Mouse (Mus musculus): ENCODE data around the gene Tmed1. TPM values are rescaled to one million over a fixed set of nuclear protein-coding genes. Genes with fewer than 3 reads are reported as not detected.
"Not testable (repeated sequence)": the region's sequence is repeated elsewhere in the genome, so short reads cannot be mapped to it uniquely, and the experiment has no call there.

Gene Tmed1
- polyA plus RNA-seq, 1 experiment from 2014 or later = 76.5 TPM

DNA sequence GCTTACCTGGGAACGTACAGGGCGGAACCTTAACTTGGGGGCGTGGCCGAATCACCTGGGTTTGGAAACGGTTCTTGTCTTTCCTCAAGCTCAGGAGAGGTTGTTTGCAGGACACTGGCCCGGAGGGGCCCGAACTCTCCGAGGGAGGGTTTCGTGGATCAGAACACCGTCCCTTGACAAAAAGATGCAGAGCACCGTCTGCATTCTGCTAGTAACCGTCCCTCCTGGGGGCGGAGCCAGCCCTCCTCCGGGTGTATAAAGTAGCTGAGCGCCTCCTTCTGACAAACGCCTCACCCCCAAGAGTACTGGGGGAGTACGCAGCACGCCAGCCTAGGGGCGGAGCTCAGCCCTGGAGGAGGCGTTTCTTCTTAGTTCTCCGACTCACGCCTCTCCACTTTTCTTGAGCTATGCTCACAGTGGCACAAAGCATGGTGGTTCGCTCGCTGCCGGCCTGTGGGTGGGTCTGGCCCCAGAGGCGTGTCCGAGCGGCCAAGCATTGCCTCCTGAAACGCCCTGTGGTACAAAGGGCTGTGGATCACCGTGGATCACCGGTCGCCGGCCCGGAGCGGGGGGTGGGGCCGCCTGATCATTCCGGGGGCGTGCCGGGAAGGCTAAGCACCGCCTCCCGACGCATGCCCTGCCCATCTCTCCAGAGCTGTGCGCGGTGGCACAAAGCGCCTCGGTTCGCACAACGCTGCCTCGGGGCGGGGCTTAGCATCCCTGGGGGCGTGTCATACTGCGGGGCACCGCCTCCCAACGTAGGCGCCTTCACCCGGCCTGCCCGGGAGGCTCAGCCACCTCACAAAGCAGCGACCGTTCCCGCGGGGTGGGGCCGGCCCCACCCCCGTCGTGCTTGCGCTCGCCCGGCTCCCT lies 36.1 kb upstream of the Tmed1 start:
- Histone ChIP-seq H3K9ac (replicated peaks) (peak overlapping the region; percentile 60), H3K36me3 (peaks cover 15% of the 10 kb centered on the region), H3K27ac (replicated peaks) (peak overlapping the region; percentile 98), H3K9me3 (no peaks in the 10 kb centered on the region), H3K4me1 (peaks cover 30% of the 10 kb centered on the region), H3K4me2 (replicated peaks) (peak overlapping the region; percentile 62), H3K4me3 (peak overlapping the region; percentile 83), H3K27me3 (no peaks in the 10 kb centered on the region)
- under 1% methylated on average over 61 of the region's 67 CpGs for WGBS
- peak; percentile 95 for ATAC-seq (ENCODE audit: low FRiP score, low read depth)

DNA sequence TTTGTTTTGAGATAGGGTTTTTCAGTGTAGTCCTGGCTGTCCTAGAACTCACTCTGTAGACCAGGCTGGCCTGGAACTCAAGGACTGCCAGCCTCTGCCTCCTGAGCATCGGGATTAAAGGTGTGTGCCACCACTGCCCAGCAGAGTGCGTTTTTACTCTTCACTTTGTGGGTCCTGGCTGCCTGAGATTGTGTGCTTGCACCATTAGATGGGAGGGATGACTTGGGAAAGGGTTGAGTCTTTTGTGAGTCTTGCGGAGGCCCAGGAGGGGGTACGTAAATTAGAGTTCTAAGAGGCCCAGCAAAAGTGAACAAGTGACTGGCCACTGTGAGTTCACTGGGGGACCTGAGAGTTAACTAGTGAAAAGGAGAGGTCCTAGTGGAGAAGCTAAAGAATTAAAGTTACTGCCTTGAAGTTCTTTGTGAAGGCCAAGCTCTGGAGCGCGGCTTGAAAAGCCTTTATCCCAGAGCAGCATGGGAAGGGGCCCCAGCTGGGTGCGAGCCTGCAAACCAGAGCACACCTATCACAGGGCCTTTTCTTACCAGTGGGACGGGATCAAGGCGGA lies 35.4 kb upstream of the Tmed1 start:
- peak; percentile 23 for ATAC-seq (ENCODE audit: low FRiP score, low read depth)
- Histone ChIP-seq H3K36me3 (peaks cover 8% of the 10 kb centered on the region; the same call in 1 of the 2 replicates), H3K4me3 (peak overlapping the region; percentile 83), H3K4me2 (replicated peaks) (peak overlapping the region; percentile 62), H3K9ac (replicated peaks) (peak overlapping the region; percentile 60), H3K27me3 (no peaks in the 10 kb centered on the region), H3K4me1 (peaks cover 30% of the 10 kb centered on the region), H3K27ac (replicated peaks) (peak overlapping the region; percentile 98), H3K9me3 (no peaks in the 10 kb centered on the region)
- WGBS = 5% methylated on average over 9 of the region's 9 CpGs

DNA sequence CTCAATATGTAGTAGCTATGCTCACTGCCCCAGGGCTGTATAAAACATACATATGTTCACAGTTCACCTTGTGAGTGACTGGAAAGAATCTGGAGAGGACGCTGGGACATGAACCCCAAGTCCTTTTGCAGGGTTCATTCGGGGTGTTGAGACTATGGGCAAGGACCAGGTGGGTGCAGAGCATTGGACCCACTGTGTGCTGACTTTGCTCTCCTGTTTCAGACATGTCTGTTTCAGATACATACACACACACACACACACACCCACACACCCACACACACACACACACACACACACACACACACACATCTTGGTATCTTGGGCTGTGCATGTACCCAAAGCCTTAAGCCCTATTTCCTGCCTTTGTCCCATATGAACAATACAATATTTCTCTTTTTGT lies 31.9 kb upstream of the Tmed1 start:
- H3K4me2 ChIP-seq (replicated peaks); H3K27ac ChIP-seq (replicated peaks); H3K4me3 ChIP-seq; H3K36me3 ChIP-seq; ATAC-seq (ENCODE audit: low FRiP score, low read depth); H3K9me3 ChIP-seq; H3K9ac ChIP-seq (replicated peaks); H3K27me3 ChIP-seq: not testable (repeated sequence)
- 83% methylated on average over 2 of the region's 2 CpGs for WGBS
- H3K4me1 ChIP-seq = peaks cover 13% of the 10 kb centered on the region

DNA sequence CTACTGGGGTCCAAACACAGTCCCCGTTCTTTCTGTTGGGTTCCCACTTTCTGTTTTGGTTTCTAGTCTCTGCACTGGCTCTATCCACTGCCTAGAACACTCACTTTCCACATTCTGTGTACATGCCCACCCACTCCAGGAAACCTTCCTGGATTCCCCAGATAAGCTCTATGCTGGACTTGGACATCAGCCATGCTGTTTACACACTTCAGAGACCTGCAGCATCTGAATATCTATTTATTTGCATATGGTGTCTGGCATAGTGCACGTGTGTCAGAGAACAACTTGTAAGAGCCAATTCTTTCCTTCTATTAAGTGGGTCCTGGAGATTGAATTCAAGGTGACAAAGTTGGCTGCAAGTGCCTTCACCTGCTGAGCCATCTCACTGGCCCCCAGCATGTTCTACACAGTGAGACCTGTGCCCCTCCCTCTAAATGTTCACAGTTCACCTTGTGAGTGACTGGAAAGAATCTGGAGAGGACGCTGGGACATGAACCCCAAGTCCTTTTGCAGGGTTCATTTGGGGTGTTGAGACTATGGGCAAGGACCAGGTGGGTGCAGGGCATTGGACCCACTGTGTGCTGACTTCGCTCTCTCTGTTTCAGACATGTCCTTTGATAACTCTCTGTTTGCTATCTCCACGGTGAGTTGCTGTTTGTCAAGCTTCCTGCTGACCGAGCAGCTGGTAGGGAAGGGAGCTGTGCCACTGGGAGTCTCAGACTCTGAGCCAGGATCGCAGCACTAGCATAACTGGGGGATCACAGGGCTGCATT lies 30.1 kb upstream of the Tmed1 start:
- Histone ChIP-seq H3K27ac (replicated peaks) (no peak overlapping the region), H3K4me2 (replicated peaks) (no peak overlapping the region), H3K4me3 (no peak overlapping the region), H3K9ac (replicated peaks) (no peak overlapping the region), H3K27me3 (no peaks in the 10 kb centered on the region), H3K4me1 (peaks cover 8% of the 10 kb centered on the region), H3K36me3 (peaks cover 4% of the 10 kb centered on the region; the same call in 1 of the 2 replicates), H3K9me3 (no peaks in the 10 kb centered on the region)
- 80% methylated on average over 7 of the region's 7 CpGs for WGBS
- ATAC-seq (ENCODE audit: low FRiP score, low read depth) = no peak

- H3K4me3 ChIP-seq = no peak overlapping the region
- 80% methylated on average over 4 of the region's 4 CpGs for WGBS
- ATAC-seq (ENCODE audit: low FRiP score, low read depth) = no peak
- no peak overlapping the region for H3K9ac ChIP-seq (replicated peaks)
- H3K9me3 ChIP-seq = no peaks in the 10 kb centered on the region
- H3K27ac ChIP-seq (replicated peaks) = no peak overlapping the region
- no peaks in the 10 kb centered on the region for H3K27me3 ChIP-seq
- H3K4me1 ChIP-seq = no peaks in the 10 kb centered on the region
- H3K4me2 ChIP-seq (replicated peaks) = no peak overlapping the region
- H3K36me3 ChIP-seq = peaks cover 4% of the 10 kb centered on the region; the same call in 1 of the 2 replicates
Observed at GRCm38 (mm10) chr9:21537009-21537408, 27.0 kb upstream of the Tmed1 start.

GRCm38 (mm10) chr9:21536501-21536900 lies 26.4 kb upstream of the Tmed1 start:
- no peaks in the 10 kb centered on the region for H3K9me3 ChIP-seq
- no peak overlapping the region for H3K4me3 ChIP-seq
- no peak overlapping the region for H3K27ac ChIP-seq (replicated peaks)
- H3K4me2 ChIP-seq (replicated peaks) = no peak overlapping the region
- peaks cover 4% of the 10 kb centered on the region; the same call in 1 of the 2 replicates for H3K36me3 ChIP-seq
- no peak overlapping the region for H3K9ac ChIP-seq (replicated peaks)
- H3K4me1 ChIP-seq = no peaks in the 10 kb centered on the region
- no peak for ATAC-seq (ENCODE audit: low FRiP score, low read depth)
- H3K27me3 ChIP-seq = no peaks in the 10 kb centered on the region
- whole genome bisulfite sequencing = 99% methylated on average over 14 of the region's 14 CpGs

DNA sequence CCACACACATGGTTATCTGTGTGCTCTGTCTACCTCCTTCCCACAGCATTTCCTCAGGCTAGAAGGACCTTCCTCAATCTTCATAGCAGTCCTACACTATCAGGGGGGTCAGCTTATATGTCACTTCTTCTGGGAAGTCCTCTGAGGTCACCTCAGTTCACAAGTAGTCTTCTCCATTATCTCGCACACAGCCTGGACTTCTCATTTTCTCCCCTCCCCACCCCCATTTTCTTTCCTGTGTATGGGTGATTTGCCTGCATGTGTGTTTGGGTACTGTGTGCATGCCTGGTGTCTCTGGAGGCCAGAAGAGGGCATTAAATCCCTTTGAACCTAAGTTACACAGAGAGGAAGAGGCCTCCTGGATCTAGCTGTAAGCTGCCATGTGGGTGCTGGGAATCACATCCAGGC lies 17.9 kb upstream of the Tmed1 start:
- Histone ChIP-seq H3K9ac (replicated peaks) (no peak overlapping the region), H3K36me3 (peaks cover 11% of the 10 kb centered on the region; the same call in 1 of the 2 replicates), H3K27me3 (no peaks in the 10 kb centered on the region), H3K4me2 (replicated peaks) (no peak overlapping the region), H3K27ac (replicated peaks) (no peak overlapping the region), H3K9me3 (no peaks in the 10 kb centered on the region), H3K4me1 (no peaks in the 10 kb centered on the region), H3K4me3 (no peak overlapping the region)
- WGBS = 33% methylated on average over 1 of the region's 1 CpGs
- no peak for ATAC-seq (ENCODE audit: low FRiP score, low read depth)

GRCm38 (mm10) chr9:21527100-21527801 lies 17.2 kb upstream of the Tmed1 start:
- no peaks in the 10 kb centered on the region for H3K4me1 ChIP-seq
- H3K9me3 ChIP-seq = no peaks in the 10 kb centered on the region
- H3K27me3 ChIP-seq = no peaks in the 10 kb centered on the region
- no peak overlapping the region for H3K27ac ChIP-seq (replicated peaks)
- peaks cover 11% of the 10 kb centered on the region; the same call in 1 of the 2 replicates for H3K36me3 ChIP-seq
- H3K9ac ChIP-seq (replicated peaks) = no peak overlapping the region
- no peak for ATAC-seq (ENCODE audit: low FRiP score, low read depth)
- no peak overlapping the region for H3K4me2 ChIP-seq (replicated peaks)
- no peak overlapping the region for H3K4me3 ChIP-seq
- WGBS = 91% methylated on average over 2 of the region's 2 CpGs

GRCm38 (mm10) chr9:21526634-21526944 lies 16.5 kb upstream of the Tmed1 start:
- Histone ChIP-seq H3K27me3 (no peaks in the 10 kb centered on the region), H3K9ac (replicated peaks) (no peak overlapping the region), H3K4me3 (no peak overlapping the region), H3K4me2 (replicated peaks) (no peak overlapping the region), H3K36me3 (peaks cover 11% of the 10 kb centered on the region; the same call in 1 of the 2 replicates), H3K4me1 (no peaks in the 10 kb centered on the region), H3K27ac (replicated peaks) (no peak overlapping the region), H3K9me3 (no peaks in the 10 kb centered on the region)
- 75% methylated on average over 3 of the region's 3 CpGs for WGBS
- no peak for ATAC-seq (ENCODE audit: low FRiP score, low read depth)

GRCm38 (mm10) chr9:21525937-21526633 lies 16.0 kb upstream of the Tmed1 start, which contains the start of gene AB124611:
TSS of gene AB124611 (plus strand) at chr9:21526176.
- no peak within 1 kb of the TSS for H3K4me2 ChIP-seq (replicated peaks)
- no peaks in the 10 kb centered on the region for H3K27me3 ChIP-seq
- H3K4me3 ChIP-seq = no peak within 1 kb of the TSS
- no peak for ATAC-seq (ENCODE audit: low FRiP score, low read depth)
- no peaks in the 10 kb centered on the region for H3K9me3 ChIP-seq
- peaks cover 11% of the 10 kb centered on the region; the same call in 1 of the 2 replicates for H3K36me3 ChIP-seq
- H3K4me1 ChIP-seq = no peaks in the 10 kb centered on the region
- WGBS = 72% methylated on average over 14 of the region's 14 CpGs
- H3K27ac ChIP-seq (replicated peaks) = no peak within 1 kb of the TSS
- H3K9ac ChIP-seq (replicated peaks) = no peak within 1 kb of the TSS
